Mouse (Mus musculus) limb, embryonic 11.5 days (tissue): ENCODE measurements around the gene Gm6657. TPM values are rescaled to one million over a fixed set of nuclear protein-coding genes. Genes with fewer than 3 reads are reported as not detected.

Experiments used
- ATAC-seq: fragments of 200-750 bp; cut with Nextera tagmentation; 2 replicates; pipeline ENCODE4 v1.8.0; 2017; ENCODE audit warnings: low read depth; ENCODE audit not compliant: insufficient number of reproducible peaks, low FRiP score, low TSS enrichment
- DNase-seq: peaks from one replicate; pipeline ENCODE4 v3.0.0-alpha.2; 2015; ENCODE audit warnings: low spot score
- H3K27ac ChIP-seq: fragments of 300-500 bp; sonication (generic); replicated peaks from 2 replicates; pipeline ENCODE4 v1.5.1; 2014; ENCODE audit warnings: low read depth, mild to moderate bottlenecking, low read length
- H3K27me3 ChIP-seq: fragments of 300-500 bp; sonication (generic); 2 replicates; pipeline ENCODE4 v1.6.1; 2014; ENCODE audit warnings: mild to moderate bottlenecking, low read length, mixed read lengths; ENCODE audit not compliant: control insufficient read depth, insufficient read depth
- H3K36me3 ChIP-seq: fragments of 300-500 bp; sonication (generic); 2 replicates; pipeline ENCODE4 v1.6.1; 2014; ENCODE audit warnings: mild to moderate bottlenecking, low read length, moderate library complexity, mixed read lengths; ENCODE audit not compliant: control insufficient read depth, insufficient read depth
- H3K4me1 ChIP-seq: fragments of 300-500 bp; sonication (generic); 2 replicates; pipeline ENCODE4 v1.6.1; 2014; ENCODE audit warnings: low read length, mixed read lengths; ENCODE audit not compliant: control insufficient read depth, insufficient read depth
- H3K4me2 ChIP-seq: fragments of 300-500 bp; sonication (generic); 2 replicates; pipeline ENCODE4 v1.6.1; 2014; ENCODE audit warnings: low read depth, mild to moderate bottlenecking, moderate library complexity; ENCODE audit not compliant: severe bottlenecking
- H3K4me3 ChIP-seq: fragments of 300-500 bp; sonication (generic); 2 replicates; pipeline ENCODE4 v1.5.1; 2014; ENCODE audit warnings: low read depth, low read length
- H3K9ac ChIP-seq: fragments of 300-500 bp; sonication (generic); 2 replicates; pipeline ENCODE4 v1.6.1; 2014; ENCODE audit warnings: mild to moderate bottlenecking, low read length
- H3K9me3 ChIP-seq: fragments of 300-500 bp; sonication (generic); 2 replicates; pipeline ENCODE4 v1.6.1; 2016; ENCODE audit warnings: low read length; ENCODE audit not compliant: control insufficient read depth
- WGBS: fragments of 180-500 bp; shearing (Covaris S2); extraction: QIAGEN DNeasy Blood & Tissue Kit; methylation state at CpG from one replicate; pipeline ENCODE4 v1.1.7; 2014; 5-methylcytosine and 5-hydroxymethylcytosine counted together
- polyA plus RNA-seq: library from polyadenylated mRNA; unstranded; fragments of >200 nt; fragmentation: Nextera tagmentation; extraction: Ambion mirVana; gene quantifications from 2 replicates; pipeline ENCODE4 v1.2.1, GENCODE M21; 2014

Gm6657 gene
- polyA plus RNA-seq, 1 experiment from 2014 or later = not detected

DNA sequence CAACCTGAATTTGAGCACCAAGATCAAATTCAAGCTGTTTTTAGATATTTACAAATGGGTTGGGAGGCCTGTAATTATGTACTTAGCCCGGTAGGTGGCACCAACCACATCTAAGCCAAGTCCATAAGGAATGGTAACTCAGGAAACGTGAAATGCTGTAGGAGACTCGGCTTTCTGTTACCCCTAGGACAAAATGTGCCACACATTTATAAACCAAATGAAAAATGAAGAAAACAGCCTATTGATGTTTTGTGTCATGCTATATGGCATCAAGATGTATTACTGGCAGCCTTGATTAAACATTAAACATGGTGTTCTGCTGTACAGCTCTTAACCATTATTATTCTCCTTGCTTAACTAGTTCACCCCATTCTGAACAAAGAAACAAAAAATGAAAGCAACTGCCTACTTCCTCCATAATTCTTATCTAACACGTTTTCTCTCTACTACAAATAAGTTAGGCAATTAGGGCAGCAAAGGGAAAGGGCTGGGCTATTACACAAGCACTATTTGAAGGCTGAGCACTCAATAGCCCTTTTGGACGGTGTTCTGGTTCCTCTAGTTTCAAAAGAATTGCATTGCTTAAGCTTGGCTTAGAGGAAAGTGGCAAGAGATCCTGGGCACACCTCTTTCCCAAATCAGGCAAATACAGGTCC, 12.0 kb downstream of the Gm6657 start:
- DNase-seq (peak; percentile 55), ATAC-seq (no peak)
- Histone ChIP-seq H3K4me1 (no peaks in the 10 kb centered on the region), H3K27me3 (no peaks in the 10 kb centered on the region), H3K27ac (no peak overlapping the region), H3K9me3 (no peaks in the 10 kb centered on the region), H3K4me3 (no peak overlapping the region), H3K36me3 (no peaks in the 10 kb centered on the region), H3K9ac (no peak overlapping the region), H3K4me2 (no peak overlapping the region)
- 12% methylated on average over 5 of the region's 5 CpGs for WGBS

GRCm38 (mm10) chr12:78206571-78206960, 12.5 kb downstream of the Gm6657 start:
- H3K4me1 ChIP-seq = no peaks in the 10 kb centered on the region
- no peaks in the 10 kb centered on the region for H3K36me3 ChIP-seq
- H3K27me3 ChIP-seq = no peaks in the 10 kb centered on the region
- ATAC-seq (no peak), DNase-seq (no peak)
- H3K4me3 ChIP-seq = no peak overlapping the region
- H3K9me3 ChIP-seq = no peaks in the 10 kb centered on the region
- no peak overlapping the region for H3K27ac ChIP-seq
- no peak overlapping the region for H3K4me2 ChIP-seq
- WGBS = 89% methylated on average over 4 of the region's 4 CpGs
- H3K9ac ChIP-seq = no peak overlapping the region

DNA sequence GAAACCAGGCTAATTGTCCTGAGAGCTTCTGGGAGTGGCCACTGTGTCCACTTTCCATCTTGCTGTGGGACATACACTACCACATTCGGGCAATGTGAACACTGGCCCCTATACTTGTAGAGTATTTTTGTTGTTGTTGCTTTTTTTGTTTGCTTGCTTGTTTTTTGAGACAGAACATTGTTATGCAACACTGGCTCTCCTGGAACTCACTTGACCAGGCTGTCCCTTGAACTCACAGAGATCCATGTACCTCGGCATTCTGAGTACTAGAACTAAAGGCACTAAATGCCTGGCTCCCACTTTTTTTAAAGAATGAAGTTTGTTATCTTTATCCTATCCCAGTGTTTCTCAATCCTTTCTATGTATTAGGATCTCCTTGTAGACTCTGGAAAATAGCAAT, 15.8 kb downstream of the Gm6657 start:
- DNase-seq (no peak), ATAC-seq (no peak)
- Histone ChIP-seq H3K4me3 (no peak overlapping the region), H3K9ac (no peak overlapping the region), H3K4me2 (no peak overlapping the region), H3K36me3 (no peaks in the 10 kb centered on the region), H3K9me3 (no peaks in the 10 kb centered on the region), H3K27me3 (no peaks in the 10 kb centered on the region), H3K27ac (no peak overlapping the region), H3K4me1 (no peaks in the 10 kb centered on the region)
- 85% methylated on average over 2 of the region's 2 CpGs for WGBS

DNA sequence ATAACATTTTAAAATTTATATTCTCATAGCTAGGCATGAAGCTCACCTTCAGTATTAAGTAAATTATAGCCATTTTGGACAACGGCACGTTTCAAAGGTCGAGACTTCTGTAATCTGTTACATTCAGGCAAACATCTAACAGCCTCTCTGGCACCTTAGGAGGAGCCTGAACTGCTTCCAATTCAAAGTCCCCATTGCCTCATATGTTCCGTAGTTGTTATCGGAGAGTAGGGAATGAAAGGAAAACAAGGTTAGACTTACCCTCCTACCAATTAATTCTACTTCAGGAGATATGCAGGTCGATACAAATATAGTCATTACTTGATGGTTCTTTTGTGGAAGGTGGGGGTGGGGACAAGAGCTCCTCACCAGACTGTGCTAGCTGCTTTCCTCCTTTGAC, 21.4 kb downstream of the Gm6657 start:
- WGBS = 78% methylated on average over 6 of the region's 6 CpGs

GRCm38 (mm10) chr12:78219191-78219825, 25.3 kb downstream of the Gm6657 start:
- H3K36me3 ChIP-seq = no peaks in the 10 kb centered on the region
- DNase-seq (no peak), ATAC-seq (no peak)
- H3K4me3 ChIP-seq = no peak overlapping the region
- H3K9ac ChIP-seq = no peak overlapping the region
- H3K27ac ChIP-seq = no peak overlapping the region
- H3K4me2 ChIP-seq = no peak overlapping the region
- H3K9me3 ChIP-seq = no peaks in the 10 kb centered on the region
- H3K27me3 ChIP-seq = no peaks in the 10 kb centered on the region
- WGBS = 81% methylated on average over 4 of the region's 4 CpGs
- no peaks in the 10 kb centered on the region for H3K4me1 ChIP-seq

More for the DNA sequence above, 21.4 kb downstream of the Gm6657 start:
- H3K4me1 ChIP-seq = no peaks in the 10 kb centered on the region
- H3K4me3 ChIP-seq = no peak overlapping the region
- H3K9ac ChIP-seq = no peak overlapping the region
- ATAC-seq = no peak
- H3K9me3 ChIP-seq = no peaks in the 10 kb centered on the region
- no peak for DNase-seq
- H3K27ac ChIP-seq = no peak overlapping the region
- no peaks in the 10 kb centered on the region for H3K27me3 ChIP-seq
- no peak overlapping the region for H3K4me2 ChIP-seq
- no peaks in the 10 kb centered on the region for H3K36me3 ChIP-seq

DNA sequence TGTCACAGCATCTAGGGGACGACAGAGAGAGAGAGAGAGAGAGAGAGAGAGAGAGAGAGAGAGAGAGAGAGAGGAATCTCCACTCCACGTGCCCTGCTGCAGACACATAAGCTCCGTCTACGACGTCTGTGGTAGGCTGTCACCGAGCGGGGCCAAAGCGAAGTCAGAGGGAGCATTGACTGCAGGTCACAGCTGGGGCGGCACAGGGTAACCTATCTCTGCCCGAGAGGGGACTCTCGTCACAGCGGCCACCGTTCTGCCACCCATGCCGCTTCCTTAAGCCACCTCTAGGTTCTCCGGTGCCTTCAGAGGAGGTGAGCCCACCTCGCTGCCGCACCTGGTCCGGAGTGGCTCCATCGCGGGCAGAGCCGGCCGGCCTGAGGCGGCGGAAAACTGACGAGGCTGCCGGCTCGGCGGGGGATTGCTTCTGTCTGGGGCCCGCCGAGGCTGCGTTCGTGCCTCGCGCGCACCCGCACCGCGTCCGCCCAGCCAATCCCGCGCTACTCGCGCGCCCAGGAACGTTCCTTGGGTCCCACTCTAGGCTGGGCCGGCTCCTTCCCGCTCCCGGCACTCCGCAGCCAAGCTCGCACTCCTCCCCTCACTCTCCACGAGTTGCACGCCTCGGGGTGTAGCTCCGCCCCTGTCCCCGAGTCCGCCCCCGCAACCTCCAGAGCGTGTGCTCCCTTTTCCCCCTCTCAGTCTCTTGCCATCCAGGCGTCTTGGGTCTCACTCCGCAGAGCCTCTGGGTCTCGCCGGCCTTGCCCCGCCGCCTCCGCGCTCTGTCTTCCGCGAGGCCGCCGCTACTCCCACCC, 31.9 kb downstream of the Gm6657 start, which contains the start of gene Gphn:
TSS of gene Gphn (plus strand) at position 673 of the 812 bp plus-strand sequence.
- peak; percentile 98 for ATAC-seq
- peak; percentile 89 for DNase-seq
- peak within 1 kb of the TSS; percentile 81 for H3K9ac ChIP-seq
- H3K4me3 ChIP-seq = peak within 1 kb of the TSS; percentile 80
- H3K27ac ChIP-seq = peak within 1 kb of the TSS; percentile 95
- H3K4me1 ChIP-seq = no peaks in the 10 kb centered on the region
- no peaks in the 10 kb centered on the region for H3K27me3 ChIP-seq
- H3K9me3 ChIP-seq = no peaks in the 10 kb centered on the region
- H3K36me3 ChIP-seq = no peaks in the 10 kb centered on the region
- H3K4me2 ChIP-seq = peak within 1 kb of the TSS; percentile 74
- WGBS = under 1% methylated on average over 68 of the region's 70 CpGs

DNA sequence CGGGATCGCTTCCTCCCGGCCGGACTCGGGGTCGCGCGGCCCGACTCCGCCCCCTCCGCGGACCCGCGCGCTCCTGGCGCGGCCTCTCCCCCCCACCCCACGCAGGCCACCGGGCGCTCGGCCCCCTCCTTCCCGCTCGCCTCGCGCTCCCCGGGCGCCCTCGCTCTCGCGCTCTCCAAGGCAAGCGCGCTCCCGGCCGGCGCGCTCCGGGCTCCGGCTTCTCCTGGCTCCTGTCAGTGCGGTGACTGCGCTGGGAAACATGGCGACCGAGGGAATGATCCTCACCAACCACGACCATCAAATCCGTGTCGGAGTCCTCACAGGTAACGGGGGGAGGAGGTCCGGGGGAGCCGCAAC, 32.5 kb downstream of the Gm6657 start:
- Histone ChIP-seq H3K36me3 (no peaks in the 10 kb centered on the region), H3K9ac (peak overlapping the region; percentile 81), H3K4me1 (no peaks in the 10 kb centered on the region), H3K27ac (peak overlapping the region; percentile 95), H3K9me3 (no peaks in the 10 kb centered on the region), H3K4me3 (peak overlapping the region; percentile 80), H3K27me3 (no peaks in the 10 kb centered on the region), H3K4me2 (peak overlapping the region; percentile 74)
- ATAC-seq = peak; percentile 85
- DNase-seq = peak; percentile 91
- 0% methylated on average over 30 of the region's 48 CpGs for WGBS

DNA sequence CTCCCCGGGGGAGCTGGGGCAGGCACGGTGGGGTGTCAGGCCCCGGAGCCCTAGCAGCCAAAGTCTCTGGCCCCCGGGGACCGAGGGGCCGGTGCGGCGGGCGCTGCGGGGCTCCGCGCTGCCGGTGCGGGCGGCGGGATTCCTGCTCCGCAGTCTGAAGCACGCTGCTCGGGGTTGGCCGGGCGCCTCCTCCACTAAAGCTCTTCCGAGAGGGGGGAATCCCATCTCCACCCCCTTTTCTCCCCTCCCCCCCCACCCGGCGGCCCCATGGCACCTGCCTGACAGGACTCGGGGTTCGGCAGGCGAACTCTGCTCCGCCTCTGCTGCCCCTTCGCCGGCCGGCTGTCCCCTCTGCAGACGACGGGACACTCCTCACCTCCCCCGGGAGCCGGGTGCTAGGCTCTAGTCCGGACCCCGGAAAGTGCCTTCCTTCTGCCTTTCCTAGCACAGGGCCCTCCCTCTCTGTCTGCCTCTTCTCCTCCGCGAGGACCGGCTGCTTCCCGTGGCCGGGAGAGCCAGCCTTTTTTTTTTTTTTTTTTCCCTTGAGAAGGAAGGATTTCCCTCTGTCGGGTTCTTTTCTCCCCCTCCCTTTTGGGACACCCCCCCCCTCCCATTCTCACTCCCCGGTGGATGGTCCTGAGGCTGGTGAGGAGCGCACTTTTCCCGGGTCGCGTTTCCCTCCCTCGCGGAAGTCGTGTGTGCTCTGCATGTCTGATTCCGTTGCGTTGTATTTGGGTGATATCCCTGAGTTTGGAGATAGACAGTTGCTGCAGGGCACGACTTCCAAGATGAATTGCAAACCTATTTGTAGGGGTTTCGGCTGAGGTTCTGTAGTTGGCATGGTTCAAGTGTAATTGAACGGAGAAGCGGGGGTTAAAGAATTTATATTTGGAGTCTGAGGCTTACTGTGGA, 33.2 kb downstream of the Gm6657 start:
- ATAC-seq (no peak), DNase-seq (peak; percentile 56)
- Histone ChIP-seq H3K9ac (peak overlapping the region; percentile 81), H3K4me3 (peak overlapping the region; percentile 80), H3K27ac (0 out of 2 replicates have a peak overlapping the region, but pooled peaks have one; percentile 95), H3K4me2 (peak overlapping the region; percentile 74), H3K9me3 (no peaks in the 10 kb centered on the region), H3K4me1 (no peaks in the 10 kb centered on the region), H3K36me3 (no peaks in the 10 kb centered on the region), H3K27me3 (no peaks in the 10 kb centered on the region)
- WGBS = under 1% methylated on average over 54 of the region's 57 CpGs
